Mouse (Mus musculus) cerebellum, adult 2 months (tissue): ENCODE measurements at regions not wholly inside any gene's neighbourhood (a gene's known extent, or its start where the extent isn't known, plus 50 kb on each side); places are given as distances from the start of the nearest gene placed in this dataset.

Experiments used
- CTCF ChIP-seq: fragments of 200-500 bp; IDR thresholded peaks from 2 replicates; pipeline ENCODE4 v1.5.1; 2011; ENCODE audit warnings: low read depth, mild to moderate bottlenecking, control low read depth, low read length, moderate library complexity, borderline replicate concordance; ENCODE audit not compliant: insufficient read depth
- POLR2A ChIP-seq: fragments of 200-500 bp; IDR thresholded peaks from 2 replicates; pipeline ENCODE4 v1.6.1; 2011; ENCODE audit warnings: low read length, control low read depth, borderline replicate concordance; ENCODE audit not compliant: insufficient read depth

DNA sequence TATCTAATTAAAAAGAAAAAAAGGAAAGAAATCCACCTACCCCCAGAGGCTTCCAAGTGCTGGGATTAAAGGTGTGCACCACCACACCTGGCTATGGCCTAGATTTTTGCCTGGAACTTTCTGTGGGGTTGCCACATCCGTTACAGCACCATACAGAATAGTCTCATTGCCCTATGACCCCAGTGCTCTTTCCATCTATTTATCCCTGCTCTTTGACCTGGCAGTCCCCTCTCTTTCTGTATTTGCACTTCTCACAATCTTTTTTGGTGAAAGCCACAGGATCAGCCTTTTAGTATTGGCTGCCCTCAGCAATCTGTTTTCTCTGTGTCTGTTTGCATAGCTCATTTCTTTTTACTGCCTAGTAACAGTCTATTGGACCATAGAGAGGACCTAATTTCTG, 197.9 kb upstream of the Bcor start:
- TF ChIP-seq CTCF: no peak
- no peak for TF ChIP-seq POLR2A
